Mouse (Mus musculus) olfactory bulb, adult 2 months (tissue): ENCODE measurements around the gene Upp2.

ENCODE experiments used
- CTCF ChIP-seq: fragments of 200-500 bp; IDR thresholded peaks from 2 replicates; pipeline ENCODE4 v1.5.1; 2012; ENCODE audit warnings: low read depth, mild to moderate bottlenecking, low read length, moderate library complexity; ENCODE audit not compliant: insufficient read depth
- POLR2A ChIP-seq: fragments of 200-500 bp; IDR thresholded peaks from 2 replicates; pipeline ENCODE4 v1.6.1; 2012; ENCODE audit warnings: mild to moderate bottlenecking, low read depth, low read length, moderate library complexity; ENCODE audit not compliant: insufficient read depth

DNA sequence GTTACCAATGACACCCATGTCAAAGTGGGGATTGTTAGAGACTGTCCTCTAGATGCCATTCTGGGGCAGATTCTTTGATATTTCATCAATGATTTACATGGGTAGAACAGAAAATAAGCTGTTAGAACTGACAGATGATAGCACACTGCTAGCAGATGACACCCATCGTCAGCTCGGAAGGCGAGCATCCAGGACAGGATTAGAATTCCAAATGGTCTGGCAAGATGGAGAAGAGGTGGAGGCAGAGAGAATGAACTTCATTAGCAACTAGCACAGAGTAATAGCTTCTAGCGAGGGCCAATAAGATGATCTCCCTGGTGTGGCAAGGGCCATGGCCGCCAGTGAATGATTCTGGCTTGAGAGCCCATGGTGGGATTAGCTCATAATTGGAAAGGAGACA lies 48.7 kb downstream of the Upp2 start:
- no peak for TF ChIP-seq CTCF
- no peak for TF ChIP-seq POLR2A
